Mouse (Mus musculus) adrenal gland, adult 18-20 months (tissue): ENCODE measurements around the gene Gm17949. TPM values are rescaled to one million over a fixed set of nuclear protein-coding genes. Genes with fewer than 3 reads are reported as not detected.
"Not testable (repeated sequence)": the region's sequence is repeated elsewhere in the genome, so short reads cannot be mapped to it uniquely, and the experiment has no call there.

ENCODE experiments used
- DNase-seq, 2 experiments: peaks; one replicate each; pipeline ENCODE4 v3.0.0; 2021 to 2022; ENCODE audit warnings: low spot score in 2 of 2
- total RNA-seq, 2 experiments: library from RNA; stranded (reverse); gene quantifications; 1 replicate in 1 of 2; 2 replicates in 1 of 2; pipeline ENCODE4 v1.2.3; 2021

The Gm17949 gene
- total RNA-seq, 2 experiments from 2014 or later, result 0.26 TPM; not detected in 1

GRCm38 (mm10) chr17:57032854-57033253, 21.6 kb downstream of the Gm17949 start:
- DNase-seq, result no peak

DNA sequence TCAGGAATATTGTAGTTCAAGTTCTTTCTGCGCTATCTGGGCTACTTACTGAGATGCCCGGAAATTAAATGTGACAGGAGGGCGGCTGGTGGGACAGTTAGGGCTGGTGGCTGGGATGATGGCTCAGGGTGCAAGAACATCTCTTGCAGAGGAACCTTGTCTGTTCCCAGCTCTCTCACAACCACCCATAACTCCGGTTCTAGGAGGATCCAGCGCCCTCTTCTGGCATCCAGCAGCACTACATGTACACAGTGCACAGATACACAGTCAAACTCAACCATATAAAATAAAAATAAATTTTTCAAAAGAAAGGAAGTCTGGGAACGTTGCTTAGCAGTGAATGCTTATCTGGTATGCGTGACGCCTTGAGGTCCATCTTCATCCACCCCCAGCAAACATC, 27.7 kb downstream of the Gm17949 start:
- no peak for DNase-seq

GRCm38 (mm10) chr17:57041554-57041953, 30.3 kb downstream of the Gm17949 start, which contains the start of gene Slc25a41:
Gene Slc25a41, minus strand, starts transcription at chr17:57041654.
- DNase-seq, result no peak

DNA sequence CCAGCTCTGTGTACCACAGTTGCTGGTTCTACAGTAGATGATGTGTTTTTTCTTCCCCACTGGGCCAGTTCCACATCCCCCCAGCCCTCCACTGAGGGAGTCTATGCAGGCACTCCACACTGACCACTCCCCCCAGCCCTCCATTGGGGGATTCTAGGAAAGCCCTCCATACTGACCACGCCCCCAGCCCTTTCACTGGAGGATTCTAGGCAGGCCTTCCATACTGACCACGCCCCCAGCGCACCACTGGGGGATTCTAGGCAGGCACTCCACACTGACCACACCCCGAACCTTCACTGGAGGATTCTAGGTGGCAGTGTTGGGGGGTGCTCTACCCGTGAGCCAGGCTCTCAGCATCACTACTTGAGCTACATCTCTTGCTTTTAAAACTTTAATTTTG, 36.1 kb downstream of the Gm17949 start:
- DNase-seq, result no peak

GRCm38 (mm10) chr17:57048816-57049215, 37.5 kb downstream of the Gm17949 start:
- DNase-seq, result no peak

GRCm38 (mm10) chr17:57051679-57052078, 40.4 kb downstream of the Gm17949 start:
- DNase-seq, result not testable (repeated sequence)

DNA sequence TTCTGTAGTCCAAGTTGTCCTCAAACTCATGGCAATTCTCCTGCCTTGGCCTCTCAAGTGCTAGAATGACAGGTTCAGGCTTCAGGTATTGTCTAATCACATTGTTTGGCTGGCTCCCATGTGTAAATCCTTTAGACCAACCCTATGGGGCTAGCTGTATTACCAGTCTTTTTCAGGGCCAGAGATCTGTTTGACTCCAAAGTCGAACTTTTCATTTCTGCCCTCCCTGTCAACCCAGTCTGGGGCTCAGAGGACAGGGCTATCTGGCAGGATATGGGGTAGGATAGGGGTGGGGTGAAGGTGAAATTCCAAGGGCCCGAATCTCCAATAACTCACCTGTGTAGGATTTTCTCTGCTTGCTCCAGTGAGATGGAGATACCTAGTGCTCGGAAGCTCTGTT, 45.0 kb downstream of the Gm17949 start:
- no peak for DNase-seq

DNA sequence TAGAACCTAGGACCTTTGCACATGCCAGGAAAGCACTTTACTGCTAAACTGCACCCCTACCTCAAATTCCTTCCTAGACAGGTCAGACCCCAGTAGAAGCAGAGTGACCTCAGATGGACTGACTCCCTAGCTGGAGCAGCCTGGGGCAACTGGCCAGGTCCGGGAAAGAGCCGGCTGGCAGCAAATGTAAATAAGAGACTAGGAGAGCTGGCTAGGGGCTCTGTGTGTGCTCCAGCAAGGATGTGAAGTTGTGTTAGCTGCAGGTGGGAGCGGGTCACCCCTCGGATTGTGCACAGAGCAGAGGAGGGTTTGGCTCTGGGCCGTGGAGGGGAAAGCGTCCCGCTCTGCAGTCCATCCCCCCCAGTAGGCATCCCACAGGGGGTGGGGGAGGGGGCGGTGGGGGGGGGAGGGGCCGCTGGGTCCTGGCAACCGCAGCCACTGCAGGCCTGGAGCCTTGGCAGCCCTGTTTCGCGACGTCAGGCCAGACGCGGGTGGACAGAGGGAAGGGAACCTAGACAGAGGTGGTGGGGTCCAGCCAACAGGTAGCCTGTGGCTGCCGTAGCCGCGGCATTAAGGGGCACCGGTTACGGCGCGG, 47.7 kb downstream of the Gm17949 start, which contains the start of gene Crb3:
Gene Crb3, plus strand, starts transcription at position 215 of the 595 bp plus-strand sequence.
- peak; percentile 5 to 31 for DNase-seq

GRCm38 (mm10) chr17:57059486-57059977, 48.3 kb downstream of the Gm17949 start, which contains the start of gene Slc25a23:
Gene Slc25a23, minus strand, starts transcription at chr17:57059863.
- peak; percentile 50 to 58 for DNase-seq

GRCm38 (mm10) chr17:57060231-57060801, 49.0 kb downstream of the Gm17949 start:
- peak; percentile 89 to 91 for DNase-seq

- peak in 1 of 2 experiments; percentile 32 for DNase-seq
Measured at GRCm38 (mm10) chr17:57061069-57061468, 49.8 kb downstream of the Gm17949 start.

DNA sequence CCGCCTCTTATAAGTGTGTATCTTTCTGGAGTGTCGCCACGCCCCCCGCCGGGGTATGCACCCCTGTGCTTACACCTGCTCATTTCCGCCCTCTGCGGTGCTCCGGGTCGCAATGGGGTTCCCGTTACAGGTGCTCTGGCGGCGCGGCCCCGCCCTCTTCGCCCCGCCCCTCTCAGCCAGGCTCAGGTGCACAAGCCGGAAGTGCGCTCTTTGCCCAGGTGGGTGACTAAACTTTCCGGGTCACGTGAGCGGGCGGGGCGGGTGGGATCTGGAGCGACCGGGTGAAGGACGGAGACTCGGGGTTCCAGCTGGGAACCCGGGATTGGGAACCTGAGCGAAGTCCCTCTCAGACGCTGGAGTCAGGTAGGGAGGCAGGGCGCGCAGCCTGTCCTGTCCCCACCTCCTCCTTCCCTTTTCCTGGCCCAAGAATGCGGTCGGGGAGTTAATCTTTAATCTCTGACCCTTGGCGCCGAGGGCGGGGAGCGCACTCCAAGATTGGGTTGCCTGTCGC, 50.8 kb downstream of the Gm17949 start:
- DNase-seq, result peak in 1 of 2 experiments; percentile 33

GRCm38 (mm10) chr17:57062548-57062947, 51.3 kb downstream of the Gm17949 start:
- DNase-seq, result peak in 1 of 2 experiments; percentile 9

DNA sequence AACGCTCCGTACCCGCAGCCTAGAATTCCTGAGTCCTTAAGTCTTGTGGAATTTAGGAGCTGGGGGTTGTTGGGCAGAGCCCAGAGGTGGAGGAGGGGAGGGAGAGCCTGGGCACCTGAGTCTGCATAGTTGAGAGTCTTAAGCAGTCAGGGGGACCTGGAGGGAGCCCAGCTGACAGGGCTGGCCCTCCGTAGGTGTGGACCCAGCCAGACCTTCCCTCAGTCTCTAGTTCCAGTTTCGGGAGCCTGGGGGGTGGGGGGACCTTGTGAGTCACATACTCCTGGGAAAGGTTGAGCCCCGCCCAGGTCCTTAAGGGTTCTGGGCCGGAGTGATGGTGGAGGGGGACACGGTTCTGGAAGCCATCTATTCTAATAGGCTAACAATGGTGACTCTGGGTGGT, 51.8 kb downstream of the Gm17949 start:
- DNase-seq, result no peak

DNA sequence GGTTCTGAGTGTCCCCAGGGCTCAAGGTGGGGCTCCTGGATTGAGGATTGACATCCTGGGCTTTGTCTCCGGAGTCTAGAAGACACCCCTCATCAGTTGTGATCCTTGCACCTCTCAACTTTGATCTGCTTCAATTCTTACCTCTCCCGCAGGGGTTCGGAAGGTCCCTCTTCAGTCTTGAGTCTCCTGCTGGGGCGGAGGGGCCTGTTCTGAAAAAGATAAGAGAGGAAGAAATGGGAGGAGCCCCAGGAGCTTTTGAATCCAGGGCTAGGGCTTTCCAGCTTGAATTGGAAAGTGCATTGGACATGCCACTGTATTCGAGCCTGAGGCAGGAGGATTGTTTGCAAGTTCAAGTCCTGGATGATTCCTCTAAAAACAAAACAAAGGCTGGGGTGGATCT, 55.6 kb downstream of the Gm17949 start:
- DNase-seq, result no peak

DNA sequence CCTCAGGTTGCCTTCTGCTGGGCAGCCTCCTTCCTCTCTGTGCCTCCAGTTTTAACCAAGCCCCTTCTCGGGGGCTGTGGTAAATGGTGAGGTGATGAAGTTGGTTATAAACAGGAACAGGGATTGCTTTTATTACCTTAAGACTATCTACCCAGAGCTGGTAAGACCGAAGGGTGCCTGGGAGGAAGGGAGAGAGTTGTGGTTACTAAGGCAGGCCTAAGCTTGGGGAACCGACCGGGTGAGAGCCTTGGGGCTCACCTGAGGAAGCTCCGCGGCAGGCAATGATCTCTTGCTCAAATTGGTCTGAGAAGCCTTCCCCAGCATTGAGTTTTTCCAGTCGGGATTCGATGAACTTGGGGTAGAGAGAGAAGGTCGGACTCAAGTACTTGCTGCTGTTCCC, 59.0 kb downstream of the Gm17949 start:
- DNase-seq, result no peak

DNA sequence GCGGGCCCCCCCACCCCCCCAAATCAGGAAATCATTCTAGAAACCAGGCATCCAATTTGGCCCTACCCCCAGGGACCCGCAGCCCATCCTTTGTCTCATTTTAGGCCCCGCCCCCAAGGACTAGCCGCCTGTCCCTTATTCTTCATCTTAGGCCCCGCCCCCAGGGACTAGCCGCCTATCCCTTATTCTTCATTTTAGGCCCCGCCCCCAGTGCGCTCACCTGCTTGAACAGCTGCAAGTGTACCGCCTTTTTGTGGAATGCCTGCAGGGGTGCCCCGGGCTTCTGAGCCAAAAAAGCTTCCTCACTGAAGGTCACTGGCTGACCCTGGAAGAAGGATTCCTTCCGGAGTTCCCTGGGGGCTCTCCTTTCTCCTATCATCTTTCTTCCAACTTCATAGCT, 59.4 kb downstream of the Gm17949 start:
- DNase-seq, result no peak

Other genes with a start within 250 kb of the Gm17949 start
- gene Dus3l, start 246.7 kb upstream of the Gm17949 start, total RNA-seq, result 10 to 100 TPM; 28.3 to 31.3 TPM
- gene Prr22, start 241.2 kb upstream of the Gm17949 start, total RNA-seq, result under 1 TPM; 0.48 to 0.93 TPM
- gene Rfx2, start 180.5 kb upstream of the Gm17949 start, total RNA-seq, result 1 to 10 TPM; 3.8 to 5.6 TPM
- gene Acsbg2, start 137.0 kb upstream of the Gm17949 start, total RNA-seq, result under 1 TPM in 1 of 2 experiments, not detected in 1; 0.27 TPM
- 1 to 10 TPM in 1 of 2 experiments, under 1 TPM in 1; 0.83 to 2.9 TPM for gene 1700061G19Rik, start 136.0 kb upstream of the Gm17949 start, total RNA-seq
- gene Mllt1, start 76.1 kb upstream of the Gm17949 start, total RNA-seq, result 10 to 100 TPM; 31.1 to 32.4 TPM
- gene Acer1, start 29.3 kb upstream of the Gm17949 start, total RNA-seq, result under 1 TPM in 1 of 2 experiments, not detected in 1; 0.13 TPM
- gene Clpp, start 21.2 kb upstream of the Gm17949 start, total RNA-seq, result 100 to 1,000 TPM; 111 to 124 TPM
- 10 to 100 TPM; 44.2 to 65.2 TPM for gene Alkbh7, start 14.1 kb upstream of the Gm17949 start, total RNA-seq
- 1 to 10 TPM in 1 of 2 experiments, not detected in 1; 1.3 TPM for gene Pspn, start 11.5 kb upstream of the Gm17949 start, total RNA-seq
- 10 to 100 TPM; 56.4 to 72.1 TPM for gene Gtf2f1, start 181 bp upstream of the Gm17949 start, total RNA-seq
- gene Khsrp, start 20.1 kb downstream of the Gm17949 start, total RNA-seq, result 10 to 100 TPM; 84.2 to 92.7 TPM
- not detected for gene Slc25a41, start 30.2 kb downstream of the Gm17949 start, total RNA-seq
- gene Crb3, start 47.6 kb downstream of the Gm17949 start, total RNA-seq, result under 1 TPM; 0.36 to 0.67 TPM
- gene Slc25a23, start 48.4 kb downstream of the Gm17949 start, total RNA-seq, result 100 to 1,000 TPM in 1 of 2 experiments, 10 to 100 TPM in 1; 73.2 to 108 TPM
- 1 to 10 TPM; 1.3 to 2.3 TPM for gene Dennd1c, start 67.0 kb downstream of the Gm17949 start, total RNA-seq
- gene Tubb4a, start 76.3 kb downstream of the Gm17949 start, total RNA-seq, result 1 to 10 TPM; 4.0 to 4.3 TPM
- gene Tnfsf9, start 93.9 kb downstream of the Gm17949 start, total RNA-seq, result under 1 TPM; 0.38 to 0.63 TPM
- not detected for gene Cd70, start 138.3 kb downstream of the Gm17949 start, total RNA-seq
- gene Tnfsf14, start 182.7 kb downstream of the Gm17949 start, total RNA-seq, result under 1 TPM in 1 of 2 experiments, not detected in 1; 0.36 TPM
- 100 to 1,000 TPM; 184 to 696 TPM for gene C3, start 216.7 kb downstream of the Gm17949 start, total RNA-seq
- 10 to 100 TPM; 72.4 to 89.6 TPM for gene Gpr108, start 237.0 kb downstream of the Gm17949 start, total RNA-seq
- gene Trip10, start 238.0 kb downstream of the Gm17949 start, total RNA-seq, result 10 to 100 TPM; 53.4 to 61.0 TPM